Mouse (Mus musculus) CD4-positive naive resting alpha-beta T cell, adult 76 days (primary cell): Measurements from ENCODE around the gene Btbd35f7. TPM values are rescaled to one million over a fixed set of nuclear protein-coding genes. Genes with fewer than 3 reads are reported as not detected.

Experiments
- total RNA-seq: library from RNA; stranded (reverse); gene quantifications from one replicate; pipeline ENCODE4 v1.2.4, GENCODE M21; 2023

Gene Btbd35f7
- not detected for total RNA-seq

GRCm38 (mm10) chrX:5668767-5669166 is at the start of gene Btbd35f7:
Btbd35f7 (plus strand) TSS chrX:5669067.

Other genes with a start within 250 kb of the Btbd35f7 start
- gene Mycs, start 199.8 kb upstream of the Btbd35f7 start, total RNA-seq, result not detected